Mouse (Mus musculus): Measurements from ENCODE around the gene Creb1. TPM values are rescaled to one million over a fixed set of nuclear protein-coding genes. Genes with fewer than 3 reads are reported as not detected.
A peak's percentile ranks its signal among the peaks of the same experiment; 100 is the strongest.
"Not testable (repeated sequence)": the region's sequence is repeated elsewhere in the genome, so short reads cannot be mapped to it uniquely, and the experiment has no call there.

Creb1 gene
- total RNA-seq, 2 experiments from 2014 or later = 22.7 to 25.6 TPM

- intact Hi-C loops (cut with DNase I) = loop anchor here (2.0 to 10.0 kb wide), 4 partner anchors 71 to 309 kb away; partner anchors contain the start of genes Ccnyl1 and Mettl21a
- DNase-seq = peak; percentile 50 to 75
Observed at GRCm38 (mm10) chr1:64533471-64534443, 1.3 kb downstream of the Creb1 start.

GRCm38 (mm10) chr1:64538837-64539367 is 6.5 kb downstream of the Creb1 start:
- DNase-seq = no peak
- intact Hi-C loops (cut with DNase I) = loop anchor here (10.0 kb wide), 1 partner anchor 314 kb away; no protein-coding TSS in a partner anchor

- intact Hi-C loops (cut with DNase I) = no loop called here
- DNase-seq = no peak
Observed at GRCm38 (mm10) chr1:64543750-64544149, 11.3 kb downstream of the Creb1 start.

- no peak for DNase-seq
- intact Hi-C loops (cut with DNase I) = no loop called here
Observed at GRCm38 (mm10) chr1:64546070-64546469, 13.6 kb downstream of the Creb1 start.

GRCm38 (mm10) chr1:64549380-64549779 is 16.9 kb downstream of the Creb1 start:
- intact Hi-C loops (cut with DNase I) = no loop called here

GRCm38 (mm10) chr1:64551908-64552307 is 19.5 kb downstream of the Creb1 start:
- no peak for DNase-seq
- intact Hi-C loops (cut with DNase I) = no loop called here

More at GRCm38 (mm10) chr1:64549380-64549779, 16.9 kb downstream of the Creb1 start:
- DNase-seq = no peak

- DNase-seq = no peak
- intact Hi-C loops (cut with DNase I) = no loop called here
Observed at GRCm38 (mm10) chr1:64560105-64560504, 27.7 kb downstream of the Creb1 start.

- no peak for DNase-seq
- intact Hi-C loops (cut with DNase I) = no loop called here
Observed at GRCm38 (mm10) chr1:64568206-64568605, 35.8 kb downstream of the Creb1 start.

- intact Hi-C loops (cut with DNase I) = no loop called here
Observed at GRCm38 (mm10) chr1:64576022-64576421, 43.6 kb downstream of the Creb1 start.

GRCm38 (mm10) chr1:64576732-64577131 is 44.3 kb downstream of the Creb1 start:
- intact Hi-C loops (cut with DNase I) = no loop called here
- no peak for DNase-seq

More at GRCm38 (mm10) chr1:64576022-64576421, 43.6 kb downstream of the Creb1 start:
- DNase-seq = no peak

- intact Hi-C loops (cut with DNase I); DNase-seq: not testable (repeated sequence)
Observed at GRCm38 (mm10) chr1:64577911-64578310, 45.5 kb downstream of the Creb1 start.

GRCm38 (mm10) chr1:64578801-64579200 is 46.4 kb downstream of the Creb1 start:
- intact Hi-C loops (cut with DNase I) = no loop called here
- DNase-seq = no peak

- intact Hi-C loops (cut with DNase I) = no loop called here
- no peak for DNase-seq
Observed at GRCm38 (mm10) chr1:64598926-64599325, 66.5 kb downstream of the Creb1 start.

GRCm38 (mm10) chr1:64600413-64601077 is 68.1 kb downstream of the Creb1 start:
- intact Hi-C loops (cut with DNase I) = no loop called here
- no peak for DNase-seq

- DNase-seq = no peak
- intact Hi-C loops (cut with DNase I) = no loop called here
Observed at GRCm38 (mm10) chr1:64601242-64601842, 68.9 kb downstream of the Creb1 start.

GRCm38 (mm10) chr1:64603381-64603780 is 70.9 kb downstream of the Creb1 start:
- DNase-seq = no peak
- intact Hi-C loops (cut with DNase I) = no loop called here

GRCm38 (mm10) chr1:64609145-64609544 is 76.7 kb downstream of the Creb1 start:
- DNase-seq = no peak

GRCm38 (mm10) chr1:64609976-64610375 is 77.5 kb downstream of the Creb1 start:
- intact Hi-C loops (cut with DNase I) = no loop called here
- DNase-seq = no peak

More at GRCm38 (mm10) chr1:64609145-64609544, 76.7 kb downstream of the Creb1 start:
- intact Hi-C loops (cut with DNase I) = no loop called here

- no peak for DNase-seq
- intact Hi-C loops (cut with DNase I) = no loop called here
Observed at GRCm38 (mm10) chr1:64614311-64614710, 81.9 kb downstream of the Creb1 start.

GRCm38 (mm10) chr1:64614801-64615345 is 82.4 kb downstream of the Creb1 start:
- no peak for DNase-seq
- intact Hi-C loops (cut with DNase I) = loop anchor here (5.0 kb wide), 2 partner anchors 302 to 397 kb away; no protein-coding TSS in a partner anchor
